Mouse (Mus musculus): Measurements from ENCODE around the gene Arpc1a. TPM values are rescaled to one million over a fixed set of nuclear protein-coding genes. Genes with fewer than 3 reads are reported as not detected.
A peak's percentile ranks its signal among the peaks of the same experiment; 100 is the strongest.
"Not testable (repeated sequence)": the region's sequence is repeated elsewhere in the genome, so short reads cannot be mapped to it uniquely, and the experiment has no call there.

Gene Arpc1a
- polyA plus RNA-seq, 1 experiment from 2014 or later, result 146 TPM

GRCm38 (mm10) chr5:145069707-145070106, 13.9 kb upstream of the Arpc1a start:
- Histone ChIP-seq H3K27ac (ENCODE audit: low read length) (no peak overlapping the region), H3K9me3 (ENCODE audit: control insufficient read depth, low read length) (no peaks in the 10 kb centered on the region), H3K4me3 (ENCODE audit: low read length) (no peak overlapping the region), H3K4me2 (ENCODE audit: low read depth, low read length) (no peak overlapping the region), H3K4me1 (replicated peaks; ENCODE audit: control insufficient read depth, insufficient read depth, low read length) (no peaks in the 10 kb centered on the region), H3K27me3 (ENCODE audit: control insufficient read depth, insufficient read depth, low read depth, low read length) (no peaks in the 10 kb centered on the region), H3K9ac (ENCODE audit: low read length) (no peak overlapping the region), H3K36me3 (ENCODE audit: control insufficient read depth, insufficient read depth, low read length) (no peaks in the 10 kb centered on the region)
- WGBS, result under 1% methylated on average over 5 of the region's 5 CpGs
- peak; percentile 52 for ATAC-seq (ENCODE audit: low read depth)

- Histone ChIP-seq H3K27ac (ENCODE audit: low read length) (no peak overlapping the region), H3K4me2 (ENCODE audit: low read depth, low read length) (no peak overlapping the region), H3K4me3 (ENCODE audit: low read length) (no peak overlapping the region), H3K4me1 (replicated peaks; ENCODE audit: control insufficient read depth, insufficient read depth, low read length) (no peaks in the 10 kb centered on the region), H3K9ac (ENCODE audit: low read length) (no peak overlapping the region), H3K27me3 (ENCODE audit: control insufficient read depth, insufficient read depth, low read depth, low read length) (no peaks in the 10 kb centered on the region), H3K36me3 (ENCODE audit: control insufficient read depth, insufficient read depth, low read length) (no peaks in the 10 kb centered on the region), H3K9me3 (ENCODE audit: control insufficient read depth, low read length) (no peaks in the 10 kb centered on the region)
- no peak for ATAC-seq (ENCODE audit: low read depth)
- WGBS, result 42% methylated on average over 6 of the region's 6 CpGs
Observed at GRCm38 (mm10) chr5:145071342-145071741, 12.3 kb upstream of the Arpc1a start.

GRCm38 (mm10) chr5:145075081-145075480, 8.5 kb upstream of the Arpc1a start:
- ATAC-seq (ENCODE audit: low read depth), result no peak
- Histone ChIP-seq H3K9me3 (ENCODE audit: control insufficient read depth, low read length) (no peaks in the 10 kb centered on the region), H3K9ac (ENCODE audit: low read length) (no peak overlapping the region), H3K4me2 (ENCODE audit: low read depth, low read length) (no peak overlapping the region), H3K27ac (ENCODE audit: low read length) (no peak overlapping the region), H3K4me3 (ENCODE audit: low read length) (no peak overlapping the region), H3K27me3 (ENCODE audit: control insufficient read depth, insufficient read depth, low read depth, low read length) (no peaks in the 10 kb centered on the region), H3K4me1 (replicated peaks; ENCODE audit: control insufficient read depth, insufficient read depth, low read length) (no peaks in the 10 kb centered on the region), H3K36me3 (ENCODE audit: control insufficient read depth, insufficient read depth, low read length) (no peaks in the 10 kb centered on the region)
- WGBS, result 46% methylated on average over 3 of the region's 3 CpGs

GRCm38 (mm10) chr5:145081866-145082613, 1.6 kb upstream of the Arpc1a start:
- Histone ChIP-seq H3K36me3 (ENCODE audit: control insufficient read depth, insufficient read depth, low read length) (0 out of 2 replicates have a peak, but pooled peaks cover 2% of the 10 kb centered on the region), H3K9ac (ENCODE audit: low read length) (no peak overlapping the region), H3K9me3 (ENCODE audit: control insufficient read depth, low read length) (no peaks in the 10 kb centered on the region), H3K4me1 (replicated peaks; ENCODE audit: control insufficient read depth, insufficient read depth, low read length) (peaks cover 10% of the 10 kb centered on the region; the same call in 1 of the 2 replicates), H3K27ac (ENCODE audit: low read length) (no peak overlapping the region), H3K27me3 (ENCODE audit: control insufficient read depth, insufficient read depth, low read depth, low read length) (no peaks in the 10 kb centered on the region), H3K4me2 (ENCODE audit: low read depth, low read length) (no peak overlapping the region), H3K4me3 (ENCODE audit: low read length) (no peak overlapping the region)
- WGBS, result 69% methylated on average over 10 of the region's 10 CpGs
- ATAC-seq (ENCODE audit: low read depth), result no peak

- Histone ChIP-seq H3K27ac (ENCODE audit: low read length) (peak overlapping the region; percentile 69), H3K9ac (ENCODE audit: low read length) (peak overlapping the region; percentile 98), H3K4me2 (ENCODE audit: low read depth, low read length) (peak overlapping the region; percentile 94), H3K4me3 (ENCODE audit: low read length) (peak overlapping the region; percentile 95)
- H3K9me3 ChIP-seq (ENCODE audit: control insufficient read depth, low read length); H3K27me3 ChIP-seq (ENCODE audit: control insufficient read depth, insufficient read depth, low read depth, low read length); H3K36me3 ChIP-seq (ENCODE audit: control insufficient read depth, insufficient read depth, low read length); H3K4me1 ChIP-seq (replicated peaks; ENCODE audit: control insufficient read depth, insufficient read depth, low read length); ATAC-seq (ENCODE audit: low read depth): not testable (repeated sequence)
- WGBS, result 42% methylated on average over 6 of the region's 6 CpGs
Observed at GRCm38 (mm10) chr5:145083201-145083600, 429 bp upstream of the Arpc1a start.

GRCm38 (mm10) chr5:145084822-145085221, 1.2 kb downstream of the Arpc1a start:
- peak overlapping the region; percentile 94 for H3K4me2 ChIP-seq (ENCODE audit: low read depth, low read length)
- 0 out of 2 replicates have a peak, but pooled peaks cover 2% of the 10 kb centered on the region for H3K36me3 ChIP-seq (ENCODE audit: control insufficient read depth, insufficient read depth, low read length)
- H3K27ac ChIP-seq (ENCODE audit: low read length), result no peak overlapping the region
- H3K4me3 ChIP-seq (ENCODE audit: low read length), result peak overlapping the region; percentile 95
- WGBS, result 52% methylated on average over 2 of the region's 2 CpGs
- no peaks in the 10 kb centered on the region for H3K27me3 ChIP-seq (ENCODE audit: control insufficient read depth, insufficient read depth, low read depth, low read length)
- no peak for ATAC-seq (ENCODE audit: low read depth)
- H3K9ac ChIP-seq (ENCODE audit: low read length), result peak overlapping the region; percentile 98
- H3K4me1 ChIP-seq (replicated peaks; ENCODE audit: control insufficient read depth, insufficient read depth, low read length), result peaks cover 10% of the 10 kb centered on the region; the same call in 1 of the 2 replicates
- H3K9me3 ChIP-seq (ENCODE audit: control insufficient read depth, low read length), result no peaks in the 10 kb centered on the region

- Histone ChIP-seq H3K4me3 (ENCODE audit: low read length) (no peak overlapping the region), H3K4me1 (replicated peaks; ENCODE audit: control insufficient read depth, insufficient read depth, low read length) (peaks cover 10% of the 10 kb centered on the region; the same call in 1 of the 2 replicates), H3K9me3 (ENCODE audit: control insufficient read depth, low read length) (no peaks in the 10 kb centered on the region), H3K27me3 (ENCODE audit: control insufficient read depth, insufficient read depth, low read depth, low read length) (no peaks in the 10 kb centered on the region), H3K9ac (ENCODE audit: low read length) (no peak overlapping the region), H3K27ac (ENCODE audit: low read length) (no peak overlapping the region), H3K4me2 (ENCODE audit: low read depth, low read length) (no peak overlapping the region), H3K36me3 (ENCODE audit: control insufficient read depth, insufficient read depth, low read length) (peaks cover 7% of the 10 kb centered on the region)
- no peak for ATAC-seq (ENCODE audit: low read depth)
- WGBS, result 96% methylated on average over 2 of the region's 2 CpGs
Observed at GRCm38 (mm10) chr5:145088186-145088585, 4.6 kb downstream of the Arpc1a start.

GRCm38 (mm10) chr5:145089878-145090277, 6.2 kb downstream of the Arpc1a start:
- Histone ChIP-seq H3K4me2 (ENCODE audit: low read depth, low read length) (no peak overlapping the region), H3K4me1 (replicated peaks; ENCODE audit: control insufficient read depth, insufficient read depth, low read length) (peaks cover 4% of the 10 kb centered on the region; the same call in 1 of the 2 replicates), H3K36me3 (ENCODE audit: control insufficient read depth, insufficient read depth, low read length) (peaks cover 9% of the 10 kb centered on the region), H3K9me3 (ENCODE audit: control insufficient read depth, low read length) (no peaks in the 10 kb centered on the region), H3K27ac (ENCODE audit: low read length) (no peak overlapping the region), H3K9ac (ENCODE audit: low read length) (no peak overlapping the region), H3K4me3 (ENCODE audit: low read length) (no peak overlapping the region), H3K27me3 (ENCODE audit: control insufficient read depth, insufficient read depth, low read depth, low read length) (no peaks in the 10 kb centered on the region)
- ATAC-seq (ENCODE audit: low read depth), result no peak
- 81% methylated on average over 3 of the region's 3 CpGs for WGBS

GRCm38 (mm10) chr5:145096195-145096594, 12.6 kb downstream of the Arpc1a start:
- WGBS, result 84% methylated on average over 4 of the region's 4 CpGs
- no peaks in the 10 kb centered on the region for H3K27me3 ChIP-seq (ENCODE audit: control insufficient read depth, insufficient read depth, low read depth, low read length)
- H3K4me1 ChIP-seq (replicated peaks; ENCODE audit: control insufficient read depth, insufficient read depth, low read length), result no peaks in the 10 kb centered on the region
- H3K9ac ChIP-seq (ENCODE audit: low read length), result no peak overlapping the region
- no peak overlapping the region for H3K4me3 ChIP-seq (ENCODE audit: low read length)
- ATAC-seq (ENCODE audit: low read depth), result no peak
- no peak overlapping the region for H3K4me2 ChIP-seq (ENCODE audit: low read depth, low read length)
- H3K36me3 ChIP-seq (ENCODE audit: control insufficient read depth, insufficient read depth, low read length), result peaks cover 42% of the 10 kb centered on the region
- H3K9me3 ChIP-seq (ENCODE audit: control insufficient read depth, low read length), result no peaks in the 10 kb centered on the region
- no peak overlapping the region for H3K27ac ChIP-seq (ENCODE audit: low read length)
